Mouse (Mus musculus) forebrain, embryonic 14.5 days (tissue): ENCODE measurements at regions not wholly inside any gene's neighbourhood (a gene's known extent, or its start where the extent isn't known, plus 50 kb on each side); places are given as distances from the start of the nearest gene placed in this dataset.

Experiments used
- ATAC-seq: fragments of 200-750 bp; cut with Nextera tagmentation; 2 replicates; pipeline ENCODE4 v1.8.0; 2017; ENCODE audit warnings: mild to moderate bottlenecking, moderate library complexity
- DNase-seq: peaks from one replicate; pipeline ENCODE4 v3.0.0-alpha.2; 2015; ENCODE audit warnings: low spot score
- H3K27ac ChIP-seq: fragments of 300-500 bp; sonication (generic); 2 replicates; pipeline ENCODE4 v1.5.1; 2014; ENCODE audit warnings: low read depth, mild to moderate bottlenecking, control low read depth, low read length, moderate library complexity
- H3K27me3 ChIP-seq: fragments of 300-500 bp; sonication (generic); replicated peaks from 2 replicates; pipeline ENCODE4 v1.6.1; 2014; ENCODE audit warnings: low read length, control low read depth, mixed read lengths; ENCODE audit not compliant: control insufficient read depth, insufficient read depth
- H3K36me3 ChIP-seq: fragments of 300-500 bp; sonication (generic); 2 replicates; pipeline ENCODE4 v1.6.1; 2014; ENCODE audit warnings: low read length, control low read depth; ENCODE audit not compliant: control insufficient read depth, insufficient read depth
- H3K4me1 ChIP-seq: fragments of 300-500 bp; sonication (generic); 2 replicates; pipeline ENCODE4 v1.6.1; 2014; ENCODE audit warnings: antibody characterized with exemption, low read length, control low read depth; ENCODE audit not compliant: control insufficient read depth, insufficient read depth
- H3K4me2 ChIP-seq: fragments of 300-500 bp; sonication (generic); 2 replicates; pipeline ENCODE4 v1.6.1; 2014; ENCODE audit warnings: mild to moderate bottlenecking, control low read depth, low read length
- H3K4me3 ChIP-seq: fragments of 300-500 bp; sonication (generic); 2 replicates; pipeline ENCODE4 v1.5.1; 2014; ENCODE audit warnings: low read depth, low read length, control low read depth
- H3K9ac ChIP-seq: fragments of 300-500 bp; sonication (generic); 2 replicates; pipeline ENCODE4 v1.6.1; 2014; ENCODE audit warnings: mild to moderate bottlenecking, low read length, control low read depth, moderate library complexity
- H3K9me3 ChIP-seq: fragments of 300-500 bp; sonication (generic); replicated peaks from 2 replicates; pipeline ENCODE4 v1.6.1; 2016; ENCODE audit warnings: low read length, control low read depth, mixed read lengths; ENCODE audit not compliant: control insufficient read depth
- WGBS: fragments of 180-500 bp; shearing (Covaris S2); extraction: QIAGEN DNeasy Blood & Tissue Kit; methylation state at CpG from one replicate; pipeline ENCODE4 v1.1.7; 2014; 5-methylcytosine and 5-hydroxymethylcytosine counted together

- no peaks in the 10 kb centered on the region for H3K27me3 ChIP-seq
- DNase-seq = no peak
- no peak overlapping the region for H3K27ac ChIP-seq
- ATAC-seq = no peak
- no peak overlapping the region for H3K9ac ChIP-seq
- no peak overlapping the region for H3K4me2 ChIP-seq
- WGBS = 79% methylated on average over 8 of the region's 8 CpGs
- no peak overlapping the region for H3K4me3 ChIP-seq
- no peaks in the 10 kb centered on the region for H3K4me1 ChIP-seq
- no peaks in the 10 kb centered on the region for H3K36me3 ChIP-seq
- no peaks in the 10 kb centered on the region for H3K9me3 ChIP-seq
Measured at GRCm38 (mm10) chr14:114106786-114107185, 792.4 kb downstream of the Tpm3-rs7 start.

- no peaks in the 10 kb centered on the region for H3K4me1 ChIP-seq
- H3K9me3 ChIP-seq = no peaks in the 10 kb centered on the region
- H3K4me2 ChIP-seq = no peak overlapping the region
- DNase-seq (no peak), ATAC-seq (no peak)
- WGBS = 93% methylated on average over 2 of the region's 2 CpGs
- H3K9ac ChIP-seq = no peak overlapping the region
- H3K27ac ChIP-seq = no peak overlapping the region
- no peaks in the 10 kb centered on the region for H3K27me3 ChIP-seq
- H3K36me3 ChIP-seq = no peaks in the 10 kb centered on the region
- no peak overlapping the region for H3K4me3 ChIP-seq
Measured at GRCm38 (mm10) chr14:114128491-114128890, 814.1 kb downstream of the Tpm3-rs7 start.

DNA sequence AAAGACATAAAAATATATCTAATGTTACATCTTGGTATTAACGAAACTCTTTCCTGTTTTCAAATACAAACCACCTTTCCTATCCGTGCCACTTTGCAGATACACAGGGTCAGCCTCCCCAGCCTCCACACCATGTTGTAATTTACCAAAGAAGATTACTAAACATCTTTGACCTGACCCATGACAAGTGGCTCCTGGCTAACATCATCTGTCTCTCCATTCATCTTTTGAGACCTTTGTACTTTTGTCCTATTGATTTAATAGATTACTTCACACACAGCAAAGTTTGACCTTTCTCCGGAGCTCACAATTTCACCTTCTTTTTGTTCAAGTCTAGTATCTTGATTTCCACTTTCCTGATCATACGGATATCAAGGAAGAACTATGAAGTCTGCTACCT is 851.6 kb downstream of the Tpm3-rs7 start:
- no peak overlapping the region for H3K27ac ChIP-seq
- ATAC-seq = no peak
- no peaks in the 10 kb centered on the region for H3K36me3 ChIP-seq
- H3K9ac ChIP-seq = no peak overlapping the region
- H3K4me3 ChIP-seq = no peak overlapping the region
- 91% methylated on average over 4 of the region's 4 CpGs for WGBS
- H3K4me2 ChIP-seq = no peak overlapping the region
- H3K4me1 ChIP-seq = no peaks in the 10 kb centered on the region
- DNase-seq = no peak
- no peaks in the 10 kb centered on the region for H3K9me3 ChIP-seq
- no peaks in the 10 kb centered on the region for H3K27me3 ChIP-seq

DNA sequence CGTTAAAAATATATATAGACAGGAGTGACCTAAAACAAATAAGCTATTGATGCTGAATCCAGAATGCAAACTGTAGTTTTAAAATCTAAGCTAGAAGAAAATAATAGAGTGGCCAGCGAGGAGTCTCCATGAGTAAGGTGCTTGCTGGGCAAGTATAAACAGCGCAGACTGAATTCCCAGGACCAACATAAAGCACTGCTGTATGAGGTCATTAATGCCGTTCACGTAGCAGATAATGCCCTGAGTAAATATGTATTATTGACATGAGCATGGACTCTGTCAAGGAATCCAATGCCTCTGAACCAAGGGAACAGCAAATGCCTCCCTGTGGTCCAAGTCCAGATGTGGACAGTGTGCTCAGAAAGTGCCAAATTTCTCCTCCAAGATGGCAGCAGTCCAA is 876.4 kb upstream of the Gpc5 start:
- Histone ChIP-seq H3K4me3 (no peak overlapping the region), H3K9me3 (no peaks in the 10 kb centered on the region), H3K4me1 (no peaks in the 10 kb centered on the region), H3K4me2 (no peak overlapping the region), H3K9ac (no peak overlapping the region), H3K27ac (no peak overlapping the region), H3K36me3 (no peaks in the 10 kb centered on the region), H3K27me3 (no peaks in the 10 kb centered on the region)
- no peak for DNase-seq
- no peak for ATAC-seq
- WGBS = 86% methylated on average over 5 of the region's 5 CpGs

DNA sequence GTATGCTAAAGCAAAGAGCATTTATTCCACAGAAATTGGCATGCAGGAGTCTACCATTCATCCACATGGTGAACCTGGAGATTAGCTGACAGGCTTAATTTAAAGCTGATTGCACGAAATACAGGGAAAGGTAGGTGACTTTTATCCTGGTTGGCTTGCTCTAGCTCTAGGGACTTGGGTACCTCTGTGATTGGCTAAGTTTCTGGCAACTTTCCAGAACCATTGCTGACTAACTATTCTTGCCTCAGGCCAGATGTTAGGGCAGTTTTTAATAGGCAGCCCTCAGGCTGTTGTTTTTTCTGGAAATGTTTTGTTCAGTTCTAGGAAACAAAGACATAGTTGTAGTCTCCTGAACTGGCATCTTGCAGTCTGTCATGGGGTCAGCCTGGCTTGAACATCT is 871.1 kb upstream of the Gpc5 start:
- no peaks in the 10 kb centered on the region for H3K4me1 ChIP-seq
- no peak overlapping the region for H3K27ac ChIP-seq
- no peak for DNase-seq
- H3K27me3 ChIP-seq = no peaks in the 10 kb centered on the region
- no peak overlapping the region for H3K9ac ChIP-seq
- H3K9me3 ChIP-seq = no peaks in the 10 kb centered on the region
- ATAC-seq = no peak
- H3K4me3 ChIP-seq = no peak overlapping the region
- H3K4me2 ChIP-seq = no peak overlapping the region
- WGBS = 61% methylated on average over 1 of the region's 1 CpGs
- no peaks in the 10 kb centered on the region for H3K36me3 ChIP-seq

DNA sequence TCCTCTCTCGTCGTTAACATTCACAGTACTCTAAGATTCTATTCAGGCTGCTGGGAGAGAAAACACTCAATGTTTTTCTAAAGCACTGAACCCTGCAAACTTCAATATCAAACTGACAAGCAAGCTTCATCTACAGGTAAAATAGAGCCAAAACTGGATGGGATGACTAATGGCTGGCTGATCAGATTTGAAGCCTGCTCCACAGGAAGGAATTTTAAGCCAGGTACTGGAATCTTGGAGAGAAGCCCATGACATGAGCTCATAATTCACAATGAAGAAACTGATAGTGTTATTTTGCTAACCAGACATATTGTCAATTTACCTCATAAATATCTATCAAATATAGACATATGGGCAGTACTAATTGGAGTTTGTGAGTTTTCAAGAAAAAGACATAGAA is 861.3 kb upstream of the Gpc5 start:
- no peak overlapping the region for H3K4me2 ChIP-seq
- no peaks in the 10 kb centered on the region for H3K9me3 ChIP-seq
- no peaks in the 10 kb centered on the region for H3K4me1 ChIP-seq
- no peak for DNase-seq
- no peak overlapping the region for H3K9ac ChIP-seq
- ATAC-seq = no peak
- 77% methylated on average over 2 of the region's 2 CpGs for WGBS
- H3K27ac ChIP-seq = no peak overlapping the region
- H3K36me3 ChIP-seq = no peaks in the 10 kb centered on the region
- no peaks in the 10 kb centered on the region for H3K27me3 ChIP-seq
- H3K4me3 ChIP-seq = no peak overlapping the region

GRCm38 (mm10) chr14:114255037-114255436 is 837.0 kb upstream of the Gpc5 start:
- Histone ChIP-seq H3K4me2 (no peak overlapping the region), H3K9ac (no peak overlapping the region), H3K9me3 (no peaks in the 10 kb centered on the region), H3K4me1 (no peaks in the 10 kb centered on the region), H3K27ac (no peak overlapping the region), H3K27me3 (no peaks in the 10 kb centered on the region), H3K36me3 (no peaks in the 10 kb centered on the region), H3K4me3 (no peak overlapping the region)
- DNase-seq = no peak
- no peak for ATAC-seq
- 85% methylated on average over 2 of the region's 2 CpGs for WGBS

GRCm38 (mm10) chr14:114261657-114262056 is 830.4 kb upstream of the Gpc5 start:
- H3K4me2 ChIP-seq = no peak overlapping the region
- WGBS = 82% methylated on average over 2 of the region's 2 CpGs
- no peaks in the 10 kb centered on the region for H3K4me1 ChIP-seq
- ATAC-seq (no peak), DNase-seq (no peak)
- H3K27me3 ChIP-seq = no peaks in the 10 kb centered on the region
- no peak overlapping the region for H3K27ac ChIP-seq
- H3K36me3 ChIP-seq = no peaks in the 10 kb centered on the region
- H3K9me3 ChIP-seq = no peaks in the 10 kb centered on the region
- no peak overlapping the region for H3K4me3 ChIP-seq
- no peak overlapping the region for H3K9ac ChIP-seq

GRCm38 (mm10) chr14:114300611-114301010 is 791.4 kb upstream of the Gpc5 start:
- DNase-seq (no peak), ATAC-seq (no peak)
- H3K27me3 ChIP-seq = no peaks in the 10 kb centered on the region
- no peak overlapping the region for H3K4me2 ChIP-seq
- no peak overlapping the region for H3K4me3 ChIP-seq
- no peaks in the 10 kb centered on the region for H3K4me1 ChIP-seq
- no peaks in the 10 kb centered on the region for H3K9me3 ChIP-seq
- WGBS = 89% methylated on average over 6 of the region's 6 CpGs
- H3K36me3 ChIP-seq = no peaks in the 10 kb centered on the region
- H3K9ac ChIP-seq = no peak overlapping the region
- no peak overlapping the region for H3K27ac ChIP-seq

DNA sequence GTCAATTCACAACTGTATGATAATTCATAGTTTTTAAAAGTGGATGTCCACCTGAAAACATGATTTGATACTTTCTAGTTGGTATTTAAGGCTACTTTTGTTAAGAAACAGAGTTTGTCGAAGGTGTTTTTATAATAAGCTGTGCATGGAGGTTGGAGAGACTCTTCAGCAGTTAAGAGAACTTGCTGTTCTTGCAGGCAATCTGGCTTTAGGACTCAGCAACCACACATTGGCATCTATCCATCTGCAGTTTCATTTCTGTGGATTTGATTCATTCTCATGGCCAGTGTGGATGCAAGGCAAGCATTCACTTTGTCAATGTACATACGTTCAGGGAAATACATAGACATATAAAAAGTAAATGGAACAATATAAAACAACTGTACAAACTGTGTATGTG is 784.5 kb upstream of the Gpc5 start:
- H3K4me1 ChIP-seq = no peaks in the 10 kb centered on the region
- H3K27ac ChIP-seq = no peak overlapping the region
- ATAC-seq (no peak), DNase-seq (no peak)
- H3K4me3 ChIP-seq = no peak overlapping the region
- no peaks in the 10 kb centered on the region for H3K36me3 ChIP-seq
- 95% methylated on average over 2 of the region's 2 CpGs for WGBS
- H3K9me3 ChIP-seq = no peaks in the 10 kb centered on the region
- H3K27me3 ChIP-seq = no peaks in the 10 kb centered on the region
- H3K9ac ChIP-seq = no peak overlapping the region
- no peak overlapping the region for H3K4me2 ChIP-seq
